Mouse (Mus musculus): ENCODE data around the gene Neurog3.

- no peak for TF ChIP-seq CTCF (IDR thresholded peaks at IDR 0.05; ENCODE audit: low read depth)
- TF ChIP-seq EP300 (IDR thresholded peaks at IDR 0.05; ENCODE audit: low read depth), result no peak
Observed at GRCm38 (mm10) chr10:62128316-62128951, 4.5 kb upstream of the Neurog3 start.
